Mouse (Mus musculus) liver, postnatal 0 days (tissue): ENCODE measurements at regions not wholly inside any gene's neighbourhood (a gene's known extent, or its start where the extent isn't known, plus 50 kb on each side); places are given as distances from the start of the nearest gene placed in this dataset.
"Not testable (repeated sequence)": the region's sequence is repeated elsewhere in the genome, so short reads cannot be mapped to it uniquely, and the experiment has no call there.

Source experiments
- ATAC-seq: fragments of 200-750 bp; cut with Nextera tagmentation; 2 replicates; pipeline ENCODE4 v1.8.0; 2017; ENCODE audit warnings: mild to moderate bottlenecking, moderate library complexity
- DNase-seq: peaks from one replicate; pipeline ENCODE4 v3.0.0-alpha.2; 2016
- H3K27ac ChIP-seq: fragments of 300-500 bp; sonication (generic); 2 replicates; pipeline ENCODE4 v1.5.1; 2014; ENCODE audit warnings: antibody characterized with exemption, moderate library complexity, mild to moderate bottlenecking, low read depth
- H3K27me3 ChIP-seq: fragments of 300-500 bp; sonication (generic); 2 replicates; pipeline ENCODE4 v1.6.1; 2014; ENCODE audit warnings: low read length, control low read depth, mixed read lengths; ENCODE audit not compliant: insufficient read depth
- H3K36me3 ChIP-seq: fragments of 300-500 bp; sonication (generic); replicated peaks from 2 replicates; pipeline ENCODE4 v1.6.1; 2014; ENCODE audit warnings: mild to moderate bottlenecking, control low read depth, low read length, moderate library complexity, mixed read lengths; ENCODE audit not compliant: insufficient read depth
- H3K4me1 ChIP-seq: fragments of 300-500 bp; sonication (generic); 2 replicates; pipeline ENCODE4 v1.6.1; 2014; ENCODE audit warnings: antibody characterized with exemption, mild to moderate bottlenecking, control low read depth; ENCODE audit not compliant: insufficient read depth
- H3K4me2 ChIP-seq: fragments of 300-500 bp; sonication (generic); 2 replicates; pipeline ENCODE4 v1.6.1; 2014; ENCODE audit warnings: low read depth, mild to moderate bottlenecking, low read length, moderate library complexity, mixed read lengths
- H3K4me3 ChIP-seq: fragments of 300-500 bp; sonication (generic); 2 replicates; pipeline ENCODE4 v1.5.1; 2014; ENCODE audit warnings: low read depth, low read length
- H3K9ac ChIP-seq: fragments of 300-500 bp; sonication (generic); replicated peaks from 2 replicates; pipeline ENCODE4 v1.6.1; 2014; ENCODE audit warnings: mild to moderate bottlenecking, moderate library complexity
- H3K9me3 ChIP-seq: fragments of 300-500 bp; sonication (generic); 2 replicates; pipeline ENCODE4 v1.6.1; 2016; ENCODE audit warnings: mild to moderate bottlenecking, control low read depth, low read length, mixed read lengths
- CTCF ChIP-seq: sonication (generic); IDR thresholded peaks from 2 replicates; pipeline ENCODE4 v1.5.1; 2016; ENCODE audit warnings: antibody characterized with exemption, low read depth
- EP300 ChIP-seq: IDR thresholded peaks from 2 replicates; pipeline ENCODE4 v1.6.1; 2016; ENCODE audit warnings: antibody characterized with exemption, low read depth, mild to moderate bottlenecking
- WGBS: fragments of 180-500 bp; shearing (Covaris S2); extraction: QIAGEN DNeasy Blood & Tissue Kit; methylation state at CpG from one replicate; pipeline ENCODE4 v1.1.7; 2014; ENCODE audit not compliant: insufficient replicate concordance; 5-methylcytosine and 5-hydroxymethylcytosine counted together

DNA sequence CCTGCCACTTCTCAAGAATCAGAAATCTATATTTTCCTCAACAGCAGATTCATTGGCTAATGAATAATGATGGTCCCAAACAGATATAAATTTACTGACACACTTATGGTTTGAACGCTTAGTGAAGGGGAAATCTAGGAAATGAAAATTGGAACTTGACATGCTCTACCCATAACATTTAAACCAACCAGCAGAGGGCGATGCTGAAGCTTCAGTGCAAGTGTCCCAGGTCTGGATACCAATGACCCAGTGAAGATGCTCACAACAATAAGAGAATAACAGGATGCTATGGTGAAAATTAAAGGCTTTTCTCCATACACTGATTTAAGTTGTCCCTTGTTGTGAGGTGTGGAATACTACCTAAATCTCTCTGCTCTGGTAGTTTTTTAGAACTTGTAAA is 236.0 kb upstream of the Rorb start:
- Histone ChIP-seq H3K27ac (no peak overlapping the region), H3K27me3 (no peaks in the 10 kb centered on the region), H3K9me3 (no peaks in the 10 kb centered on the region), H3K4me2 (no peak overlapping the region), H3K4me1 (no peaks in the 10 kb centered on the region), H3K4me3 (no peak overlapping the region), H3K9ac (no peak overlapping the region), H3K36me3 (no peaks in the 10 kb centered on the region)
- DNase-seq (no peak), ATAC-seq (no peak)
- 0 out of 2 replicates have a peak, but pooled peaks have one; percentile 18 for TF ChIP-seq CTCF
- TF ChIP-seq EP300 = no peak
- WGBS = 40% methylated on average over 2 of the region's 2 CpGs

GRCm38 (mm10) chr19:19344426-19344811 is 233.4 kb upstream of the Rorb start:
- 87% methylated on average over 7 of the region's 7 CpGs for WGBS
- Histone ChIP-seq H3K4me2 (no peak overlapping the region), H3K9me3 (no peaks in the 10 kb centered on the region), H3K4me3 (no peak overlapping the region), H3K36me3 (no peaks in the 10 kb centered on the region), H3K9ac (no peak overlapping the region), H3K4me1 (no peaks in the 10 kb centered on the region), H3K27me3 (no peaks in the 10 kb centered on the region), H3K27ac (no peak overlapping the region)
- DNase-seq (no peak), ATAC-seq (no peak)
- TF ChIP-seq CTCF (no peak), EP300 (no peak)

- Histone ChIP-seq H3K36me3 (no peaks in the 10 kb centered on the region), H3K9me3 (no peaks in the 10 kb centered on the region), H3K9ac (no peak overlapping the region), H3K27me3 (no peaks in the 10 kb centered on the region), H3K4me2 (no peak overlapping the region), H3K27ac (no peak overlapping the region), H3K4me3 (no peak overlapping the region), H3K4me1 (no peaks in the 10 kb centered on the region)
- no peak for ATAC-seq
- no peak for DNase-seq
- 67% methylated on average over 10 of the region's 10 CpGs for WGBS
- TF ChIP-seq EP300 = no peak
- no peak for TF ChIP-seq CTCF
These were observed 232.9 kb upstream of the Rorb start for GRCm38 (mm10) chr19:19343702-19344425.

- 67% methylated on average over 2 of the region's 2 CpGs for WGBS
- H3K27me3 ChIP-seq, H3K27ac ChIP-seq, H3K36me3 ChIP-seq, DNase-seq, ATAC-seq, H3K9ac ChIP-seq, H3K4me1 ChIP-seq, H3K4me3 ChIP-seq, H3K4me2 ChIP-seq, H3K9me3 ChIP-seq: not testable (repeated sequence)
These were observed 196.1 kb upstream of the Rorb start for GRCm38 (mm10) chr19:19307142-19307541.

DNA sequence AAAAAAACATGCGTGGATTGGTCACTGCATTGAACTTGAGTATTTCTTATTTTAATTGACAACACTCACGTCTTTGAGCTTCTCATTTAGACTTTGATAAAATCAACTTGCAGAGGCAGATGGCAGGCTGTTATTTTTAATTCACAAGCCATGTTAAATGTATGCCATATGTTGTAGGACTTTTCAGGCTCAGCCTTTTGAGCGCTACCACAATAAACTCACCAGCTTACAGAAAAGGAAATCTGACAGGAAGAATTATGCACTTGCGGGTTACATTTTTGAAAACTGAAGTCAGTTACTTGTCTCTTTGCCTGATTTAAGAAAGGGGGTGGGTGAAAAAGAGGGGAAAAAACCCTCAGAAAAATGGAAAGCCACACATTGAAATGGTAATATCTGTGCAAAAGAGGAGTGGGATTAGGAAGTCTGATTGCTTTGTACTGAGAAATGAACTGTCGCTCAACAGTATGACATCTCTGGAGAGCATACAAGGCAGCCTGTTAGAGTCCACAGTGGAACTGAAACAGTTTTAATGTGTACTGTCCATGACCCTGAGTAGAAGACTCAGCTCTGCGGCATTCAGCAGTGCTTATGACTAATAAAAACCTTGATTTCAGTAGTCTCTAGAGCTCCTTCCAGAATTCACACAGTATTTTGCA is 195.6 kb upstream of the Rorb start:
- no peaks in the 10 kb centered on the region for H3K27me3 ChIP-seq
- 76% methylated on average over 6 of the region's 6 CpGs for WGBS
- H3K4me2 ChIP-seq = no peak overlapping the region
- H3K4me1 ChIP-seq = no peaks in the 10 kb centered on the region
- H3K9me3 ChIP-seq = no peaks in the 10 kb centered on the region
- TF ChIP-seq CTCF (no peak), EP300 (no peak)
- no peak overlapping the region for H3K27ac ChIP-seq
- no peaks in the 10 kb centered on the region for H3K36me3 ChIP-seq
- ATAC-seq (no peak), DNase-seq (no peak)
- H3K9ac ChIP-seq = no peak overlapping the region
- no peak overlapping the region for H3K4me3 ChIP-seq

DNA sequence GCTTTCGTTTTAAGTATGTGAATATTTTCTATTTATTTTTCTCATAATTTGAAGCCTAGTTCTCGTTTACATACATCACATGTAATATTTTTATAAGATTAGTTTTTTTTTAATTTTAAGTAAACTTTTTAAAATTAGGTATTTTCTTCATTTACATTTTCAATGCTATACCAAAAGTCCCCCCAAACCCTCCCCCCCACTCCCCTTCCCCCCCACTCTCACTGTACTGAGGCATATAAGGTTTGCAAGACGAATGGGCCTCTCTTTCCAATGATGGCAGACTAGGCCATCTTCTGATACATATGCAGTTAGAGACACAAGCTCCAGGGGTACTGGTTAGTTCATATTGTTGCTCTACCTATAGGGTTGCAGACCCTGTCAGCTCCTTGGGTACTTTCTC is 174.9 kb upstream of the Rorb start:
- H3K9me3 ChIP-seq, H3K27me3 ChIP-seq, H3K9ac ChIP-seq, H3K4me2 ChIP-seq, H3K4me1 ChIP-seq, H3K36me3 ChIP-seq, H3K27ac ChIP-seq, ATAC-seq, H3K4me3 ChIP-seq, DNase-seq: not testable (repeated sequence)
- 82% methylated on average over 3 of the region's 3 CpGs for WGBS
